In the genomic region with DNA sequence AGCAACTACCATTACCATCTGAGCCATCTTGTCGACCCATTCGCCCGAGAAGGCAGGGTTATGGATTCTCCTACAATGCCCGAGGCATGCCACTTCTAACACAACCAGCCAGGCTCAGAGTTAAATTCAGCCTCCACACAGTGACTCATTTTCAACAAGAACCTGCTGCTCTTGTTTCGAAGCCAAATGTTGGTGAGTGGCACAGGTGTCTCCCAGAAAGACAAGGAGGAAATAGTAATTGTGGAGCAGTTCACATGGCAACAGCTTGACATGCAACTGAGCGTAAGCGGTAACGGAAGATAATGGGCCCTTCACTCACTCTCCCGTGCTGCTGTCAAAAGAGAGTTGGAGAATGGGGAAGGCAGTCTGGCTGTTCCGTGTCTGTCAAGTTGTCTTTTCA, we compare ENCODE assay signal across 10 mouse cellular contexts.
DNase-seq lines count a peak whose midpoint lies in the region; ATAC-seq lines count a peak whose summit lies in the region.
"Had no signal": no experiment of that assay in that cellular context is flagged by ENCODE, and none has a peak within 500 bp of the region (broad histone marks: within the 10 kb centered on the region; RNA-seq: fewer than 3 reads in every experiment).

No protein-coding gene starts in this region.

- ATAC-seq in intestine, embryonic 16.5 days = no peak
- no peak for ATAC-seq in midbrain, embryonic 15.5 days (replicated peaks)

- H3K27me3 ChIP-seq in intestine, embryonic 16.5 days (replicated peaks; ENCODE audit: control insufficient read depth, insufficient read depth, low read length) = no peaks in the 10 kb centered on the region
- H3K27me3 ChIP-seq in midbrain, embryonic 15.5 days (replicated peaks) = no peaks in the 10 kb centered on the region
- H3K27me3 ChIP-seq: midbrain, embryonic 13.5 days had no signal

- DNase-seq in urinary bladder, postnatal 14 days (ENCODE audit: low spot score) = peak; percentile 34
- DNase-seq in urinary bladder, adult 2 months (ENCODE audit: low spot score) = no peak
- peak; percentile 73 for DNase-seq in fat pad, adult 2 months (ENCODE audit: extremely low read depth, low read depth, low spot score)
- DNase-seq in layer of hippocampus, postnatal 14 days (ENCODE audit: low spot score in 2 of 2) = peak; percentile 46 to 74
- no peak for DNase-seq in embryo, embryonic 9.5 days (ENCODE audit: extremely low spot score)
- DNase-seq: embryo, embryonic 11 days; kidney, postnatal 4 days had no signal

- no peaks in the 10 kb centered on the region for H3K9me3 ChIP-seq in intestine, embryonic 16.5 days (ENCODE audit: control insufficient read depth, low read length)
- H3K9me3 ChIP-seq in midbrain, embryonic 15.5 days = no peaks in the 10 kb centered on the region

- H3K4me1 ChIP-seq in intestine, embryonic 16.5 days (ENCODE audit: control insufficient read depth, insufficient read depth, low read length) = no peaks in the 10 kb centered on the region
- peaks cover 11% of the 10 kb centered on the region for H3K4me1 ChIP-seq in midbrain, embryonic 15.5 days

- H3K36me3 ChIP-seq in intestine, embryonic 16.5 days (ENCODE audit: control insufficient read depth, insufficient read depth, low read length) = no peaks in the 10 kb centered on the region
- no peaks in the 10 kb centered on the region for H3K36me3 ChIP-seq in midbrain, embryonic 15.5 days (replicated peaks)
- H3K36me3 ChIP-seq: midbrain, embryonic 13.5 days had no signal

- WGBS in intestine, embryonic 16.5 days = 90% methylated on average over 10 of the region's 10 CpGs
- WGBS in midbrain, embryonic 15.5 days = 70% methylated on average over 10 of the region's 10 CpGs

- H3K27ac ChIP-seq in intestine, embryonic 16.5 days (ENCODE audit: low read length) = no peak overlapping the region
- H3K27ac ChIP-seq in midbrain, embryonic 15.5 days = no peak overlapping the region
- H3K27ac ChIP-seq: midbrain, embryonic 13.5 days had no signal

- no peak overlapping the region for H3K4me3 ChIP-seq in intestine, embryonic 16.5 days (ENCODE audit: low read length)
- H3K4me3 ChIP-seq in midbrain, embryonic 15.5 days = no peak overlapping the region
- H3K4me3 ChIP-seq: midbrain, embryonic 13.5 days had no signal

- H3K9ac ChIP-seq in intestine, embryonic 16.5 days (ENCODE audit: low read depth, low read length) = no peak overlapping the region
- H3K9ac ChIP-seq in midbrain, embryonic 15.5 days = no peak overlapping the region
- H3K9ac ChIP-seq: midbrain, embryonic 13.5 days had no signal

- no peak overlapping the region for H3K4me2 ChIP-seq in intestine, embryonic 16.5 days (ENCODE audit: low read depth, low read length)
- no peak overlapping the region for H3K4me2 ChIP-seq in midbrain, embryonic 15.5 days
- H3K4me2 ChIP-seq: midbrain, embryonic 13.5 days had no signal

Comparison
In these comparisons a context has a peak if more than half of its experiments do, and no peak if none do; other contexts are left out.
1. DNase-seq: peak in urinary bladder, postnatal 14 days (single experiment), fat pad, adult 2 months (single experiment) and layer of hippocampus, postnatal 14 days (2 of 2); none in urinary bladder, adult 2 months (single experiment) and embryo, embryonic 9.5 days (single experiment).